In the genomic region with DNA sequence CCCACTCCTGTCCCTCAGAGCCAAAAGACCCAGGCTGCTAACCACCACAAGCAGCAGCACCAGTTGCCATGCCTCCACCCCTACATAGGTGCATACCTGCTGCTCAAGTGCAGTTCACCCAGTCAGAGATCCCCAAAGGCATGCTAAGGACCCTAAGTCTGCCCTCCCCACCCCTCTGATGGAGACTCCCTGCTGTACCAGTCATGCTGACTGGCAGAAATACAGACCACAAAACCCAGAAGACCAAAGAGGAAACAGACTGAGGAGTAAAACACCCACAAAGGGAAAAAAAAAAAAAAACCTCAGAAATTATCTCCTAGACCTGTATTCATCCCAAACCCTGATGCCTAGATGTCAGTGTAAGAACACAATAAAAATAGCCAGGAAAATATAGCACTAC, we compare ENCODE assay signal across 34 mouse cellular contexts. TPM values are rescaled to one million over a fixed set of nuclear protein-coding genes. Genes with fewer than 3 reads are reported as not detected.
DNase-seq lines count a peak whose midpoint lies in the region; ATAC-seq and TF ChIP-seq lines count a peak whose summit lies in the region.
"Had no signal": no experiment of that assay in that cellular context is flagged by ENCODE, and none has a peak within 500 bp of the region (broad histone marks: within the 10 kb centered on the region; RNA-seq: fewer than 3 reads in every experiment).

No protein-coding gene starts in this region.

- no peaks in the 10 kb centered on the region for H3K9me3 ChIP-seq in CH12.LX (replicated peaks; ENCODE audit: low read length)
- H3K9me3 ChIP-seq in megakaryocyte, embryonic 14.5 days, result no peaks in the 10 kb centered on the region
- no peaks in the 10 kb centered on the region for H3K9me3 ChIP-seq in heart, embryonic 10.5 days
- H3K9me3 ChIP-seq: embryonic facial prominence, embryonic 10.5 days; embryonic facial prominence, embryonic 13.5 days; forebrain, embryonic 12.5 days; heart, embryonic 13.5 days; hindbrain, embryonic 12.5 days; hindbrain, embryonic 15.5 days had no signal

- H3K27ac ChIP-seq in CH12.LX (ENCODE audit: insufficient read depth, low read depth), result no peak overlapping the region
- no peak overlapping the region for H3K27ac ChIP-seq in heart, embryonic 10.5 days
- H3K27ac ChIP-seq in thymus, adult 2 months (ENCODE audit: control insufficient read depth, insufficient read depth, low read length), result no peak overlapping the region
- H3K27ac ChIP-seq: embryonic facial prominence, embryonic 10.5 days; embryonic facial prominence, embryonic 13.5 days; forebrain, embryonic 12.5 days; heart, embryonic 13.5 days; hindbrain, embryonic 12.5 days; hindbrain, embryonic 15.5 days had no signal

- H3K9ac ChIP-seq in CH12.LX (ENCODE audit: insufficient read depth, low read depth), result no peak overlapping the region
- H3K9ac ChIP-seq: embryonic facial prominence, embryonic 13.5 days; forebrain, embryonic 12.5 days; heart, embryonic 13.5 days; hindbrain, embryonic 12.5 days; hindbrain, embryonic 15.5 days had no signal

- peak; percentile 35; the same call in 1 of the 2 replicates for ATAC-seq in granulocyte monocyte progenitor cell, adult 5-6 weeks (replicated peaks; ENCODE audit: poor library complexity, severe bottlenecking)
- ATAC-seq: forebrain, embryonic 16.5 days; Patski had no signal

- no peak for TF ChIP-seq EP300 in CH12.LX (IDR thresholded peaks at IDR 0.05; ENCODE audit: low read length)

- TF ChIP-seq RAD21 in CH12.LX (IDR thresholded peaks at IDR 0.05; ENCODE audit: low read depth, low read length), result no peak

- dilution Hi-C loops in CH12.LX (cut with MboI; ENCODE audit: extremely low pct_ligation_motif_present, extremely low pct_unique_long_range_greater_than_20kb, low sequenced_read_pairs), result no loop called here

- H3K79me2 ChIP-seq in CH12.LX (replicated peaks; ENCODE audit: control insufficient read depth, extremely low read depth, insufficient read depth, poor library complexity, severe bottlenecking), result no peaks in the 10 kb centered on the region

- H3K36me3 ChIP-seq in CH12.LX (replicated peaks in 1 of 2; ENCODE audit: control insufficient read depth in 1 of 2, insufficient read depth in 1 of 2, low read length in 1 of 2), result no peaks in the 10 kb centered on the region
- no peaks in the 10 kb centered on the region for H3K36me3 ChIP-seq in megakaryocyte, embryonic 14.5 days (replicated peaks; ENCODE audit: low read length)
- H3K36me3 ChIP-seq in heart, embryonic 10.5 days, result no peaks in the 10 kb centered on the region
- H3K36me3 ChIP-seq in thymus, adult 2 months (ENCODE audit: control insufficient read depth, insufficient read depth, low read length), result no peaks in the 10 kb centered on the region
- H3K36me3 ChIP-seq: embryonic facial prominence, embryonic 10.5 days; embryonic facial prominence, embryonic 13.5 days; forebrain, embryonic 12.5 days; G1E; heart, embryonic 13.5 days; hindbrain, embryonic 12.5 days; hindbrain, embryonic 15.5 days had no signal

- no peak overlapping the region for H3K4me3 ChIP-seq in CH12.LX (replicated peaks in 1 of 3; ENCODE audit: low read depth in 2 of 3, low read length in 2 of 3, poor library complexity in 1 of 3)
- peak overlapping the region; percentile 85 for H3K4me3 ChIP-seq in megakaryocyte, embryonic 14.5 days (replicated peaks)
- H3K4me3 ChIP-seq in heart, embryonic 10.5 days, result no peak overlapping the region
- no peak overlapping the region for H3K4me3 ChIP-seq in thymus, adult 2 months (ENCODE audit: control insufficient read depth, insufficient read depth, low read length)
- H3K4me3 ChIP-seq: embryonic facial prominence, embryonic 10.5 days; embryonic facial prominence, embryonic 13.5 days; erythroblast, embryonic 14.5 days; forebrain, embryonic 12.5 days; heart, embryonic 13.5 days; hindbrain, embryonic 12.5 days; hindbrain, embryonic 15.5 days had no signal

- in situ Hi-C loops in CH12.LX (cut with MboI; ENCODE audit: low pct_ligation_motif_present, low pct_unique_long_range_greater_than_20kb, low sequenced_read_pairs), result no loop called here

- DNase-seq in CH12.LX (ENCODE audit: extremely low read depth), result no peak
- no peak for DNase-seq in heart, embryonic 10.5 days (ENCODE audit: low spot score)
- no peak for DNase-seq in thymus, adult 2 months
- no peak for DNase-seq in heart, adult 9 months (ENCODE audit: low spot score in 2 of 2)
- DNase-seq: adrenal gland, adult 2 months; adrenal gland, postnatal 14 days; cerebellum, adult 11 months; cerebellum, adult 2 months; cerebellum, adult 9-11 months; cerebellum, postnatal 25 days; embryo, embryonic 11 days; gastrocnemius, postnatal 10 days; gastrocnemius, postnatal 36 days; heart, adult 11 months; heart, postnatal 14 days; heart, postnatal 4 days had no signal

- peaks cover 5 to 40% of the 10 kb centered on the region in 2 experiments for H3K4me1 ChIP-seq in CH12.LX (ENCODE audit: control insufficient read depth in 1 of 2, insufficient read depth in 2 of 2)
- H3K4me1 ChIP-seq in megakaryocyte, embryonic 14.5 days, result peaks cover 4% of the 10 kb centered on the region
- no peaks in the 10 kb centered on the region for H3K4me1 ChIP-seq in heart, embryonic 10.5 days
- no peaks in the 10 kb centered on the region for H3K4me1 ChIP-seq in thymus, adult 2 months (replicated peaks; ENCODE audit: control insufficient read depth, insufficient read depth, low read length)
- H3K4me1 ChIP-seq: embryonic facial prominence, embryonic 10.5 days; forebrain, embryonic 12.5 days; heart, embryonic 13.5 days; hindbrain, embryonic 12.5 days; hindbrain, embryonic 15.5 days had no signal

- H3K4me2 ChIP-seq in CH12.LX (ENCODE audit: insufficient read depth, low read depth, poor library complexity, severe bottlenecking), result no peak overlapping the region
- H3K4me2 ChIP-seq: embryonic facial prominence, embryonic 13.5 days; forebrain, embryonic 12.5 days; heart, embryonic 13.5 days; hindbrain, embryonic 12.5 days; hindbrain, embryonic 15.5 days had no signal

- TF ChIP-seq POLR2A in CH12.LX (IDR thresholded peaks at IDR 0.05; ENCODE audit: low read depth, low read length), result no peak
- no peak for TF ChIP-seq POLR2A in thymus, adult 2 months (IDR thresholded peaks at IDR 0.05; ENCODE audit: control insufficient read depth, extremely low read depth, insufficient read depth, low read length, poor library complexity)

- H3K27me3 ChIP-seq in CH12.LX (replicated peaks), result no peaks in the 10 kb centered on the region
- no peaks in the 10 kb centered on the region for H3K27me3 ChIP-seq in megakaryocyte, embryonic 14.5 days (replicated peaks)
- H3K27me3 ChIP-seq in heart, embryonic 10.5 days (ENCODE audit: insufficient read depth, poor library complexity, severe bottlenecking), result no peaks in the 10 kb centered on the region
- no peaks in the 10 kb centered on the region for H3K27me3 ChIP-seq in thymus, adult 2 months (ENCODE audit: control insufficient read depth, insufficient read depth, low read length)
- H3K27me3 ChIP-seq: embryonic facial prominence, embryonic 13.5 days; forebrain, embryonic 12.5 days; heart, embryonic 13.5 days; hindbrain, embryonic 12.5 days; hindbrain, embryonic 15.5 days; Patski had no signal

- no peak for TF ChIP-seq CTCF in CH12.LX (conservative IDR thresholded peaks at IDR 0.05 in 1 of 2, IDR thresholded peaks at IDR 0.05 in 1 of 2; ENCODE audit: low read depth in 2 of 2, low read length in 2 of 2)
- TF ChIP-seq CTCF in thymus, adult 2 months (IDR thresholded peaks at IDR 0.05; ENCODE audit: borderline replicate concordance, control insufficient read depth, extremely low read depth, insufficient read depth, low read length, poor library complexity), result no peak

TF ChIP-seq in CH12.LX, 34 proteins besides CTCF, POLR2A, EP300 and RAD21:
- TF ChIP-seq MAFK (IDR thresholded peaks at IDR 0.05; ENCODE audit: insufficient replicate concordance, low read length) (0 out of 2 replicates have a peak, but pooled peaks have one; percentile 31), JUN (IDR thresholded peaks at IDR 0.05; ENCODE audit: insufficient read depth, low read depth, low read length) (no peak), ZC3H11A (IDR thresholded peaks at IDR 0.05; ENCODE audit: low read depth, low read length) (no peak), UBTF (IDR thresholded peaks at IDR 0.05; ENCODE audit: low read depth, low read length) (no peak), BHLHE40 (IDR thresholded peaks at IDR 0.05; ENCODE audit: low read depth, low read length) (no peak), ELF1 (IDR thresholded peaks at IDR 0.05; ENCODE audit: low read depth, low read length) (no peak), MEF2A (IDR thresholded peaks at IDR 0.05; ENCODE audit: borderline replicate concordance, low read depth, low read length) (no peak), MAZ (IDR thresholded peaks at IDR 0.05; ENCODE audit: low read depth, low read length) (no peak), ZMIZ1 (IDR thresholded peaks at IDR 0.05; ENCODE audit: low read depth, low read length) (no peak), SMC3 (IDR thresholded peaks at IDR 0.05; ENCODE audit: low read depth, low read length) (no peak), SIN3A (IDR thresholded peaks at IDR 0.05; ENCODE audit: low read length) (no peak), NRF1 (IDR thresholded peaks at IDR 0.05; ENCODE audit: low read depth, low read length) (no peak), PAX5 (IDR thresholded peaks at IDR 0.05; ENCODE audit: low read length) (no peak), HCFC1 (IDR thresholded peaks at IDR 0.05; ENCODE audit: low read depth, low read length) (no peak), ZNF384 (IDR thresholded peaks at IDR 0.05; ENCODE audit: low read depth, low read length) (peak; percentile 65; the same call in 1 of the 2 replicates), MAX (IDR thresholded peaks at IDR 0.05; ENCODE audit: low read length) (no peak)

RNA-seq across cellular contexts. Expression of a gene that starts 33.4 kb away (rescaled TPM):
- total RNA-seq in CH12.LX (2012; rRNA removed), result not detected in 2 replicates
- not detected in 2 replicates for total RNA-seq in CH12.LX (2014; rRNA removed)
- not detected in 2 replicates for polyA plus RNA-seq in CH12.LX (2012; ENCODE audit: insufficient read length, low read depth)
- total RNA-seq in granulocyte monocyte progenitor cell, adult 5-6 weeks (2014; fragmentation: Nextera tagmentation), result not detected in 2 replicates
- total RNA-seq in granulocyte monocyte progenitor cell, adult 5-6 weeks (2017), result not detected in 2 replicates
- polyA plus RNA-seq in megakaryocyte, embryonic 14.5 days (2012; ENCODE audit: insufficient read depth, low replicate concordance), result not detected in 2 replicates
- polyA plus RNA-seq in heart, embryonic 10.5 days (2016; fragmentation: Nextera tagmentation; extraction: Ambion mirVana), result not detected in 2 replicates
- not detected in 2 replicates for polyA plus RNA-seq in thymus, adult 2 months (2012; rRNA removed)
- total RNA-seq: adrenal gland, adult 2 months; adrenal gland, postnatal 14 days; adrenal gland, postnatal 4 days; G1E; gastrocnemius, adult 18-20 months; gastrocnemius, postnatal 10 days; gastrocnemius, postnatal 36 days; heart, adult 8-10 months; heart, postnatal 14 days; heart, postnatal 4 days had no signal
- polyA plus RNA-seq: adrenal gland, adult 2 months; cerebellum, adult 2 months; cortical plate, adult 2 months; embryonic facial prominence, embryonic 10.5 days; embryonic facial prominence, embryonic 13.5 days; erythroblast, embryonic 14.5 days; forebrain, embryonic 12.5 days; forebrain, embryonic 16.5 days; G1E; heart, embryonic 13.5 days; heart, embryonic 16.5 days; hindbrain, embryonic 12.5 days; hindbrain, embryonic 15.5 days; intestine, embryonic 14.5 days; Patski had no signal
